In genomic region chr12:106115070-106115891, GRCm38 (mm10) we compare ENCODE assay signal across 9 mouse cellular contexts.
DNase-seq lines count a peak whose midpoint lies in the region; ATAC-seq and TF ChIP-seq lines count a peak whose summit lies in the region.
"Had no signal": no experiment of that assay in that cellular context is flagged by ENCODE, and none has a peak within 500 bp of the region (broad histone marks: within the 10 kb centered on the region; RNA-seq: fewer than 3 reads in every experiment).

No protein-coding gene starts in this region.

- TF ChIP-seq CTCF in forebrain, postnatal 0 days (IDR thresholded peaks at IDR 0.05; ENCODE audit: low read depth), result no peak
- no peak for TF ChIP-seq CTCF in thymus, adult 2 months (IDR thresholded peaks at IDR 0.05; ENCODE audit: borderline replicate concordance, control insufficient read depth, extremely low read depth, insufficient read depth, low read length, poor library complexity)

- H3K9me3 ChIP-seq in forebrain, embryonic 10.5 days, result no peaks in the 10 kb centered on the region
- H3K9me3 ChIP-seq in forebrain, postnatal 0 days (ENCODE audit: low read length), result no peaks in the 10 kb centered on the region
- no peaks in the 10 kb centered on the region for H3K9me3 ChIP-seq in kidney, embryonic 14.5 days (ENCODE audit: control insufficient read depth, low read length)
- H3K9me3 ChIP-seq: embryonic facial prominence, embryonic 13.5 days had no signal

- WGBS in forebrain, embryonic 10.5 days, result 38% methylated on average over 6 of the region's 6 CpGs
- WGBS in forebrain, postnatal 0 days, result 42% methylated on average over 6 of the region's 6 CpGs
- WGBS in thymus, adult 2 months, result 22% methylated on average over 6 of the region's 6 CpGs
- WGBS in kidney, embryonic 14.5 days, result under 1% methylated on average over 6 of the region's 6 CpGs

- peaks cover 48% of the 10 kb centered on the region for H3K4me1 ChIP-seq in forebrain, embryonic 10.5 days
- 0 out of 2 replicates have a peak, but pooled peaks cover 5% of the 10 kb centered on the region for H3K4me1 ChIP-seq in forebrain, postnatal 0 days (ENCODE audit: insufficient read depth)
- no peaks in the 10 kb centered on the region for H3K4me1 ChIP-seq in thymus, adult 2 months (replicated peaks; ENCODE audit: control insufficient read depth, insufficient read depth, low read length)
- H3K4me1 ChIP-seq in kidney, embryonic 14.5 days (ENCODE audit: control insufficient read depth, insufficient read depth, low read length), result 0 out of 2 replicates have a peak, but pooled peaks cover 3% of the 10 kb centered on the region
- H3K4me1 ChIP-seq: embryonic facial prominence, embryonic 13.5 days had no signal

- H3K4me3 ChIP-seq in forebrain, embryonic 10.5 days, result no peak overlapping the region
- no peak overlapping the region for H3K4me3 ChIP-seq in forebrain, postnatal 0 days (ENCODE audit: low read depth, low read length)
- no peak overlapping the region for H3K4me3 ChIP-seq in thymus, adult 2 months (ENCODE audit: control insufficient read depth, insufficient read depth, low read length)
- H3K4me3 ChIP-seq in kidney, embryonic 14.5 days (ENCODE audit: low read length), result no peak overlapping the region
- H3K4me3 ChIP-seq: embryonic facial prominence, embryonic 13.5 days had no signal

- peak; percentile 39 for DNase-seq in forebrain, embryonic 10.5 days (ENCODE audit: extremely low spot score, low spot score)
- no peak for DNase-seq in forebrain, postnatal 0 days
- DNase-seq in thymus, adult 2 months, result peak; percentile 6
- no peak for DNase-seq in thymus, adult 18-20 months
- DNase-seq in retina, postnatal 1 day, result peak; percentile 69
- no peak for DNase-seq in layer of hippocampus, adult 9-11 months

- H3K36me3 ChIP-seq in forebrain, embryonic 10.5 days (replicated peaks), result no peaks in the 10 kb centered on the region
- H3K36me3 ChIP-seq in forebrain, postnatal 0 days (ENCODE audit: insufficient read depth), result no peaks in the 10 kb centered on the region
- no peaks in the 10 kb centered on the region for H3K36me3 ChIP-seq in thymus, adult 2 months (ENCODE audit: control insufficient read depth, insufficient read depth, low read length)
- no peaks in the 10 kb centered on the region for H3K36me3 ChIP-seq in kidney, embryonic 14.5 days (ENCODE audit: control insufficient read depth, insufficient read depth, low read length)
- H3K36me3 ChIP-seq: embryonic facial prominence, embryonic 13.5 days had no signal

- no peak overlapping the region for H3K27ac ChIP-seq in forebrain, embryonic 10.5 days
- no peak overlapping the region for H3K27ac ChIP-seq in forebrain, postnatal 0 days (ENCODE audit: low read depth, low read length)
- no peak overlapping the region for H3K27ac ChIP-seq in thymus, adult 2 months (ENCODE audit: control insufficient read depth, insufficient read depth, low read length)
- no peak overlapping the region for H3K27ac ChIP-seq in kidney, embryonic 14.5 days (ENCODE audit: low read depth, low read length)
- H3K27ac ChIP-seq: embryonic facial prominence, embryonic 13.5 days had no signal

- no peak overlapping the region for H3K9ac ChIP-seq in forebrain, postnatal 0 days
- no peak overlapping the region for H3K9ac ChIP-seq in kidney, embryonic 14.5 days (ENCODE audit: low read depth, low read length)
- H3K9ac ChIP-seq: embryonic facial prominence, embryonic 13.5 days had no signal

- H3K27me3 ChIP-seq in forebrain, embryonic 10.5 days (ENCODE audit: poor library complexity, severe bottlenecking), result peaks cover 22% of the 10 kb centered on the region
- no peaks in the 10 kb centered on the region for H3K27me3 ChIP-seq in forebrain, postnatal 0 days (ENCODE audit: insufficient read depth, low read length)
- H3K27me3 ChIP-seq in thymus, adult 2 months (ENCODE audit: control insufficient read depth, insufficient read depth, low read length), result no peaks in the 10 kb centered on the region
- H3K27me3 ChIP-seq in kidney, embryonic 14.5 days (ENCODE audit: control insufficient read depth, insufficient read depth, low read length), result no peaks in the 10 kb centered on the region; the same call in 1 of the 2 replicates
- H3K27me3 ChIP-seq: embryonic facial prominence, embryonic 13.5 days had no signal

- no peak; the same call in 1 of the 2 replicates for ATAC-seq in forebrain, postnatal 0 days
- peak; percentile 84 for ATAC-seq in kidney, embryonic 14.5 days (ENCODE audit: low FRiP score, low TSS enrichment)
- ATAC-seq in megakaryocyte-erythroid progenitor cell, adult 5-6 weeks (replicated peaks; ENCODE audit: low FRiP score, low TSS enrichment, poor library complexity, severe bottlenecking), result no peak

- H3K4me2 ChIP-seq in forebrain, postnatal 0 days (ENCODE audit: low read depth), result no peak overlapping the region
- H3K4me2 ChIP-seq in kidney, embryonic 14.5 days (replicated peaks; ENCODE audit: low read depth, low read length), result no peak overlapping the region
- H3K4me2 ChIP-seq: embryonic facial prominence, embryonic 13.5 days had no signal

- no peak for TF ChIP-seq POLR2A in thymus, adult 2 months (IDR thresholded peaks at IDR 0.05; ENCODE audit: control insufficient read depth, extremely low read depth, insufficient read depth, low read length, poor library complexity)

Comparison
In these comparisons a context has a peak if more than half of its experiments do, and no peak if none do; other contexts are left out.
1. DNase-seq: peak in forebrain, embryonic 10.5 days (single experiment), thymus, adult 2 months (single experiment) and retina, postnatal 1 day (single experiment); none in forebrain, postnatal 0 days (single experiment), thymus, adult 18-20 months (0 of 2) and layer of hippocampus, adult 9-11 months (single experiment).